Mouse (Mus musculus) embryonic facial prominence, embryonic 14.5 days (tissue): ENCODE results near the gene Kif13a. TPM values are rescaled to one million over a fixed set of nuclear protein-coding genes. Genes with fewer than 3 reads are reported as not detected.

Experiments
- ATAC-seq: fragments of 200-750 bp; cut with Nextera tagmentation; 2 replicates; pipeline ENCODE4 v1.8.0; 2017; ENCODE audit warnings: low read depth, moderate number of reproducible peaks, moderate TSS enrichment
- DNase-seq: peaks from one replicate; pipeline ENCODE4 v3.0.0-alpha.2; 2015; ENCODE audit warnings: low spot score
- H3K27ac ChIP-seq: fragments of 300-500 bp; sonication (generic); replicated peaks from 2 replicates; pipeline ENCODE4 v1.5.1; 2014; ENCODE audit warnings: low read depth, mild to moderate bottlenecking, low read length, moderate library complexity
- H3K27me3 ChIP-seq: fragments of 300-500 bp; sonication (generic); replicated peaks from 2 replicates; pipeline ENCODE4 v1.6.1; 2014; ENCODE audit warnings: low read length; ENCODE audit not compliant: control insufficient read depth, insufficient read depth
- H3K36me3 ChIP-seq: fragments of 300-500 bp; sonication (generic); 2 replicates; pipeline ENCODE4 v1.6.1; 2014; ENCODE audit warnings: low read length, mixed read lengths; ENCODE audit not compliant: control insufficient read depth, insufficient read depth
- H3K4me1 ChIP-seq: fragments of 300-500 bp; sonication (generic); 2 replicates; pipeline ENCODE4 v1.6.1; 2014; ENCODE audit warnings: antibody characterized with exemption, low read length; ENCODE audit not compliant: control insufficient read depth, insufficient read depth
- H3K4me2 ChIP-seq: fragments of 300-500 bp; sonication (generic); 2 replicates; pipeline ENCODE4 v1.6.1; 2014; ENCODE audit warnings: low read depth, mild to moderate bottlenecking, low read length, moderate library complexity, mixed read lengths
- H3K4me3 ChIP-seq: fragments of 300-500 bp; sonication (generic); 2 replicates; pipeline ENCODE4 v1.5.1; 2014; ENCODE audit warnings: low read depth, mild to moderate bottlenecking, low read length
- H3K9ac ChIP-seq: fragments of 300-500 bp; sonication (generic); 2 replicates; pipeline ENCODE4 v1.6.1; 2014; ENCODE audit warnings: low read depth, mild to moderate bottlenecking, low read length, moderate library complexity, mixed read lengths
- H3K9me3 ChIP-seq: fragments of 300-500 bp; sonication (generic); 2 replicates; pipeline ENCODE4 v1.6.1; 2016; ENCODE audit warnings: low read length; ENCODE audit not compliant: control insufficient read depth
- WGBS: fragments of 180-500 bp; shearing (Covaris S2); extraction: QIAGEN DNeasy Blood & Tissue Kit; methylation state at CpG from one replicate; pipeline ENCODE4 v1.1.7; 2014; 5-methylcytosine and 5-hydroxymethylcytosine counted together
- polyA plus RNA-seq: library from polyadenylated mRNA; unstranded; fragments of >200 nt; fragmentation: Nextera tagmentation; extraction: Ambion mirVana; gene quantifications from 2 replicates; pipeline ENCODE4 v1.2.1, GENCODE M21; 2014

Kif13a gene
- polyA plus RNA-seq, 1 experiment from 2014 or later = 24.0 TPM

- no peak overlapping the region for H3K4me2 ChIP-seq
- H3K9ac ChIP-seq = no peak overlapping the region
- no peaks in the 10 kb centered on the region for H3K4me1 ChIP-seq
- no peak for ATAC-seq
- no peak overlapping the region for H3K27ac ChIP-seq
- no peaks in the 10 kb centered on the region for H3K36me3 ChIP-seq
- no peaks in the 10 kb centered on the region for H3K27me3 ChIP-seq
- no peaks in the 10 kb centered on the region for H3K9me3 ChIP-seq
- 87% methylated on average over 8 of the region's 8 CpGs for WGBS
- DNase-seq = no peak
- H3K4me3 ChIP-seq = no peak overlapping the region
Observed at GRCm38 (mm10) chr13:46743821-46744220, 185.8 kb downstream of the Kif13a start.

- no peaks in the 10 kb centered on the region for H3K9me3 ChIP-seq
- no peaks in the 10 kb centered on the region for H3K36me3 ChIP-seq
- H3K9ac ChIP-seq = no peak overlapping the region
- H3K4me3 ChIP-seq = no peak overlapping the region
- no peak for ATAC-seq
- DNase-seq = no peak
- H3K4me2 ChIP-seq = no peak overlapping the region
- 54% methylated on average over 2 of the region's 2 CpGs for WGBS
- no peaks in the 10 kb centered on the region for H3K27me3 ChIP-seq
- no peaks in the 10 kb centered on the region for H3K4me1 ChIP-seq
- no peak overlapping the region for H3K27ac ChIP-seq
Observed at GRCm38 (mm10) chr13:46742367-46742766, 187.3 kb downstream of the Kif13a start.

GRCm38 (mm10) chr13:46739426-46739825, 190.2 kb downstream of the Kif13a start:
- Histone ChIP-seq H3K4me3 (no peak overlapping the region), H3K4me2 (no peak overlapping the region), H3K27ac (no peak overlapping the region), H3K36me3 (no peaks in the 10 kb centered on the region), H3K9me3 (no peaks in the 10 kb centered on the region), H3K4me1 (peaks cover 5% of the 10 kb centered on the region; the same call in 1 of the 2 replicates), H3K27me3 (no peaks in the 10 kb centered on the region), H3K9ac (no peak overlapping the region)
- WGBS = 68% methylated on average over 7 of the region's 7 CpGs
- DNase-seq = no peak
- no peak for ATAC-seq

GRCm38 (mm10) chr13:46737482-46737881, 192.2 kb downstream of the Kif13a start:
- Histone ChIP-seq H3K4me2 (no peak overlapping the region), H3K36me3 (no peaks in the 10 kb centered on the region), H3K9me3 (no peaks in the 10 kb centered on the region), H3K27ac (no peak overlapping the region), H3K4me3 (no peak overlapping the region), H3K9ac (no peak overlapping the region), H3K4me1 (peaks cover 5% of the 10 kb centered on the region; the same call in 1 of the 2 replicates), H3K27me3 (no peaks in the 10 kb centered on the region)
- WGBS = 82% methylated on average over 4 of the region's 4 CpGs
- no peak for ATAC-seq
- DNase-seq = no peak

- peaks cover 5% of the 10 kb centered on the region; the same call in 1 of the 2 replicates for H3K4me1 ChIP-seq
- H3K27me3 ChIP-seq = no peaks in the 10 kb centered on the region
- peak overlapping the region; percentile 13 for H3K27ac ChIP-seq
- DNase-seq = peak; percentile 31
- no peak for ATAC-seq
- peak overlapping the region; percentile 61 for H3K9ac ChIP-seq
- no peaks in the 10 kb centered on the region for H3K9me3 ChIP-seq
- peak overlapping the region; percentile 50 for H3K4me3 ChIP-seq
- peak overlapping the region; percentile 88 for H3K4me2 ChIP-seq
- no peaks in the 10 kb centered on the region for H3K36me3 ChIP-seq
- 1% methylated on average over 12 of the region's 12 CpGs for WGBS
Observed at GRCm38 (mm10) chr13:46736479-46736865, 193.2 kb downstream of the Kif13a start.

GRCm38 (mm10) chr13:46735808-46736478, 193.7 kb downstream of the Kif13a start:
- ATAC-seq = peak; percentile 80
- no peaks in the 10 kb centered on the region for H3K27me3 ChIP-seq
- H3K4me3 ChIP-seq = peak overlapping the region; percentile 50
- H3K36me3 ChIP-seq = no peaks in the 10 kb centered on the region
- peak; percentile 89 for DNase-seq
- WGBS = under 1% methylated on average over 20 of the region's 20 CpGs
- H3K4me1 ChIP-seq = peaks cover 5% of the 10 kb centered on the region; the same call in 1 of the 2 replicates
- H3K9me3 ChIP-seq = no peaks in the 10 kb centered on the region
- peak overlapping the region; percentile 13 for H3K27ac ChIP-seq
- H3K9ac ChIP-seq = peak overlapping the region; percentile 61
- peak overlapping the region; percentile 88 for H3K4me2 ChIP-seq

- peak overlapping the region; percentile 50 for H3K4me3 ChIP-seq
- peak overlapping the region; percentile 61 for H3K9ac ChIP-seq
- peak overlapping the region; percentile 88 for H3K4me2 ChIP-seq
- H3K27me3 ChIP-seq = no peaks in the 10 kb centered on the region
- H3K4me1 ChIP-seq = peaks cover 5% of the 10 kb centered on the region; the same call in 1 of the 2 replicates
- no peak overlapping the region for H3K27ac ChIP-seq
- peak; percentile 7; the same call in 1 of the 2 replicates for ATAC-seq
- DNase-seq = no peak
- 33% methylated on average over 11 of the region's 11 CpGs for WGBS
- no peaks in the 10 kb centered on the region for H3K9me3 ChIP-seq
- no peaks in the 10 kb centered on the region for H3K36me3 ChIP-seq
Observed at GRCm38 (mm10) chr13:46735219-46735807, 194.4 kb downstream of the Kif13a start.

- Histone ChIP-seq H3K27ac (no peak overlapping the region), H3K4me1 (peaks cover 3% of the 10 kb centered on the region; the same call in 1 of the 2 replicates), H3K36me3 (no peaks in the 10 kb centered on the region), H3K9ac (no peak overlapping the region), H3K4me2 (no peak overlapping the region), H3K4me3 (no peak overlapping the region), H3K9me3 (no peaks in the 10 kb centered on the region), H3K27me3 (no peaks in the 10 kb centered on the region)
- 65% methylated on average over 2 of the region's 2 CpGs for WGBS
- ATAC-seq (no peak), DNase-seq (no peak)
Observed at GRCm38 (mm10) chr13:46729998-46730397, 199.7 kb downstream of the Kif13a start.
